Mouse (Mus musculus) heart, adult 2 months (tissue): ENCODE data around the gene Ccr4. TPM values are rescaled to one million over a fixed set of nuclear protein-coding genes. Genes with fewer than 3 reads are reported as not detected.

Source experiments
- DNase-seq, 2 experiments: peaks; one replicate each; pipeline ENCODE4 v3.0.0; 2021
- H3K27ac ChIP-seq: fragments of 200-600 bp; 2 replicates; pipeline ENCODE4 v1.8.1; 2022
- H3K27me3 ChIP-seq: fragments of 200-500 bp; 2 replicates; pipeline ENCODE4 v1.6.1; 2012; ENCODE audit warnings: mild to moderate bottlenecking, low read length, inconsistent platforms, mixed read lengths; ENCODE audit not compliant: control insufficient read depth, insufficient read depth
- H3K36me3 ChIP-seq: fragments of 200-500 bp; 2 replicates; pipeline ENCODE4 v1.6.1; 2012; ENCODE audit warnings: low read length, inconsistent platforms; ENCODE audit not compliant: control insufficient read depth, insufficient read depth
- H3K4me1 ChIP-seq: fragments of 200-500 bp; 2 replicates; pipeline ENCODE4 v1.6.1; 2011; ENCODE audit warnings: low read length; ENCODE audit not compliant: control insufficient read depth, insufficient read depth
- H3K4me3 ChIP-seq: fragments of 200-600 bp; 2 replicates; pipeline ENCODE4 v1.8.1; 2022
- H3K79me2 ChIP-seq: fragments of 200-500 bp; replicated peaks from 2 replicates; pipeline ENCODE4 v1.6.1; 2012; ENCODE audit warnings: mild to moderate bottlenecking, inconsistent platforms, low read length, moderate library complexity, mixed read lengths; ENCODE audit not compliant: control insufficient read depth, insufficient read depth
- H3K9ac ChIP-seq: fragments of 200-500 bp; 2 replicates; pipeline ENCODE4 v1.6.1; 2012; ENCODE audit warnings: low read depth, mild to moderate bottlenecking, control low read depth, inconsistent platforms, low read length, mixed read lengths
- CTCF ChIP-seq: fragments of 200-600 bp; IDR thresholded peaks from 2 replicates; pipeline ENCODE4 v1.8.1; 2022; ENCODE audit warnings: antibody characterized with exemption, mild to moderate bottlenecking, moderate library complexity
- EP300 ChIP-seq: fragments of 200-500 bp; IDR thresholded peaks from 2 replicates; pipeline ENCODE4 v1.6.1; 2011; ENCODE audit warnings: low read depth, low read length, control low read depth; ENCODE audit not compliant: insufficient read depth
- POLR2A ChIP-seq: fragments of 200-500 bp; IDR thresholded peaks from 2 replicates; pipeline ENCODE4 v1.6.1; 2011; ENCODE audit warnings: mild to moderate bottlenecking, low read depth, low read length, control low read depth; ENCODE audit not compliant: insufficient read depth
- WGBS: fragments of 180-500 bp; shearing (Covaris S2); methylation state at CpG from one replicate; pipeline ENCODE4 v1.1.7; 2018; 5-methylcytosine and 5-hydroxymethylcytosine counted together
- intact Hi-C: fragments of 180-260 bp; cut with DNase I; formaldehyde crosslinking; loops from one replicate; pipeline ENCODE4 v1.15.1; 2025
- polyA plus RNA-seq: library from polyadenylated mRNA; depleted of rRNA; stranded (reverse); fragments of >200 nt; gene quantifications from 2 replicates; pipeline ENCODE4 v1.2.3, GENCODE M21; 2012
- total RNA-seq, 2 experiments: library from RNA; stranded (reverse); gene quantifications; 2 replicates each; pipeline ENCODE4 v1.2.3; 2021

Gene Ccr4
- total and polyA plus RNA-seq, 3 experiments = not detected

DNA sequence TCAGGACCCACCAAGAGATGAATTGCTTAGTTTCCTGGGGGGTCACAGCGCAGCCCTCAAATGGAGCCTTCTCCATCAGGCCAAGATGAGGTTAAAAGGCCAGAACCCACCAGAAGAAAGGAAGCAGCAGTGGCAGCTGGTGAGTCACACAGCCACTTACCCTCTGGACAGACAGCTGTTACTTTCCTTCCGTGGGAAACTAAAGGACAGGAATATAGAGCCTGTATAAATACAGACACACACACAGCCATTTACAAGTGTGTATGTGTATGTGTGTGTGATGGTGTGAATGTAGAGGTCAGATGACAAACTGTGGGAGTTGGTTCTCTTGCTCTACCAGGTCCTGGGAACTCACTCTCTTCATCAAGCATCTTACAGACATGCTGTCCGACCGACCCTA is 1.8 kb upstream of the Ccr4 start:
- H3K36me3 ChIP-seq = no peaks in the 10 kb centered on the region
- H3K79me2 ChIP-seq = no peaks in the 10 kb centered on the region
- 48% methylated on average over 4 of the region's 4 CpGs for WGBS
- H3K4me1 ChIP-seq = no peaks in the 10 kb centered on the region
- no peak overlapping the region for H3K4me3 ChIP-seq
- intact Hi-C loops = no loop called here
- DNase-seq = no peak
- H3K27me3 ChIP-seq = no peaks in the 10 kb centered on the region
- no peak overlapping the region for H3K27ac ChIP-seq
- TF ChIP-seq EP300 (no peak), POLR2A (no peak), CTCF (no peak)
- H3K9ac ChIP-seq = no peak overlapping the region

- no peaks in the 10 kb centered on the region for H3K79me2 ChIP-seq
- H3K4me1 ChIP-seq = no peaks in the 10 kb centered on the region
- H3K36me3 ChIP-seq = no peaks in the 10 kb centered on the region
- intact Hi-C loops = no loop called here
- no peak overlapping the region for H3K27ac ChIP-seq
- H3K9ac ChIP-seq = no peak overlapping the region
- TF ChIP-seq CTCF (no peak), POLR2A (no peak), EP300 (no peak)
- WGBS = 41% methylated on average over 15 of the region's 15 CpGs
- no peak overlapping the region for H3K4me3 ChIP-seq
- DNase-seq = no peak
- no peaks in the 10 kb centered on the region for H3K27me3 ChIP-seq
These were observed 1.8 kb downstream of the Ccr4 start for GRCm38 (mm10) chr9:114502711-114503427.

GRCm38 (mm10) chr9:114501913-114502312 is 2.8 kb downstream of the Ccr4 start:
- TF ChIP-seq CTCF (no peak), EP300 (no peak)
- no peaks in the 10 kb centered on the region for H3K79me2 ChIP-seq
- H3K36me3 ChIP-seq = no peaks in the 10 kb centered on the region
- WGBS = 95% methylated on average over 11 of the region's 11 CpGs
- H3K27ac ChIP-seq = no peak overlapping the region
- no peak for DNase-seq
- H3K4me3 ChIP-seq = no peak overlapping the region
- H3K9ac ChIP-seq = no peak overlapping the region
- intact Hi-C loops = no loop called here
- H3K4me1 ChIP-seq = no peaks in the 10 kb centered on the region
- H3K27me3 ChIP-seq = no peaks in the 10 kb centered on the region

GRCm38 (mm10) chr9:114501111-114501510 is 3.6 kb downstream of the Ccr4 start:
- H3K27ac ChIP-seq = no peak overlapping the region
- no peak overlapping the region for H3K4me3 ChIP-seq
- no peaks in the 10 kb centered on the region for H3K36me3 ChIP-seq
- no peak overlapping the region for H3K9ac ChIP-seq
- H3K4me1 ChIP-seq = no peaks in the 10 kb centered on the region
- no peak for DNase-seq
- TF ChIP-seq POLR2A (no peak), EP300 (no peak), CTCF (no peak)
- 88% methylated on average over 7 of the region's 7 CpGs for WGBS
- no peaks in the 10 kb centered on the region for H3K79me2 ChIP-seq
- intact Hi-C loops = no loop called here
- no peaks in the 10 kb centered on the region for H3K27me3 ChIP-seq

- H3K36me3 ChIP-seq = no peaks in the 10 kb centered on the region
These were observed 4.8 kb downstream of the Ccr4 start for GRCm38 (mm10) chr9:114499783-114500515.

DNA sequence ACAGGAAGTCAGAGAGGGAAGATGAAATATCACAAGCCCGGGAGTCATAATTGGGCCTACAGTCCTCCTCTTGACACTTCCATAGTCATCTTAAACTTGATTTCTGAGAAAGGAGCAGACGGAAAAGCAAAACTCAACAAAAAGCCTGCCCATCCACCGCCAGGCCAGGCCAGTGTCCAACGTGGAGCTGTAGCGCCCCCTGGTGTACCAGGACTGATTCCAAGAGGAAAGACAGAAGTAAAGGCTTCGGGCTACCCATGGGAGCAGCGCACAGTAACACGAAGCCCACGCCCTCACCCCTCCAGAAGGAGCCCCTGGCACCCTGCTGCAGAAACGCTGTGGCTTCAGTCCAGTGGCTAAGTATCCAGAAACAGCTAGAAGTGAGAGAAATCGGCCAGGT is 6.5 kb downstream of the Ccr4 start:
- DNase-seq = peak; percentile 62 to 81
- WGBS = 5% methylated on average over 11 of the region's 11 CpGs
- intact Hi-C loops = loop anchor here (2.0 kb wide), 2 partner anchors 81 to 179 kb away; no protein-coding TSS in a partner anchor

More at GRCm38 (mm10) chr9:114499783-114500515, 4.8 kb downstream of the Ccr4 start:
- no peaks in the 10 kb centered on the region for H3K4me1 ChIP-seq
- WGBS = 16% methylated on average over 15 of the region's 15 CpGs
- H3K27ac ChIP-seq = no peak overlapping the region
- no peak overlapping the region for H3K4me3 ChIP-seq
- intact Hi-C loops = loop anchor here (1.0 to 2.0 kb wide), 3 partner anchors 81 to 181 kb away; no protein-coding TSS in a partner anchor
- no peak overlapping the region for H3K9ac ChIP-seq
- TF ChIP-seq CTCF = peak; percentile 71
- no peak for TF ChIP-seq EP300
- DNase-seq = peak; percentile 32 to 51
- no peaks in the 10 kb centered on the region for H3K27me3 ChIP-seq
- no peaks in the 10 kb centered on the region for H3K79me2 ChIP-seq

More for the DNA sequence above, 6.5 kb downstream of the Ccr4 start:
- Histone ChIP-seq H3K4me1 (no peaks in the 10 kb centered on the region), H3K27me3 (no peaks in the 10 kb centered on the region), H3K27ac (no peak overlapping the region), H3K36me3 (no peaks in the 10 kb centered on the region), H3K4me3 (no peak overlapping the region), H3K9ac (no peak overlapping the region), H3K79me2 (no peaks in the 10 kb centered on the region)
- TF ChIP-seq EP300 (0 out of 2 replicates have a peak, but pooled peaks have one; percentile 20), CTCF (peak; percentile 85), POLR2A (no peak)
